Mouse (Mus musculus): Measurements from ENCODE around the gene Olfr6. TPM values are rescaled to one million over a fixed set of nuclear protein-coding genes. Genes with fewer than 3 reads are reported as not detected.
"Not testable (repeated sequence)": the region's sequence is repeated elsewhere in the genome, so short reads cannot be mapped to it uniquely, and the experiment has no call there.

Gene Olfr6
- not detected for total RNA-seq (2021)

DNA sequence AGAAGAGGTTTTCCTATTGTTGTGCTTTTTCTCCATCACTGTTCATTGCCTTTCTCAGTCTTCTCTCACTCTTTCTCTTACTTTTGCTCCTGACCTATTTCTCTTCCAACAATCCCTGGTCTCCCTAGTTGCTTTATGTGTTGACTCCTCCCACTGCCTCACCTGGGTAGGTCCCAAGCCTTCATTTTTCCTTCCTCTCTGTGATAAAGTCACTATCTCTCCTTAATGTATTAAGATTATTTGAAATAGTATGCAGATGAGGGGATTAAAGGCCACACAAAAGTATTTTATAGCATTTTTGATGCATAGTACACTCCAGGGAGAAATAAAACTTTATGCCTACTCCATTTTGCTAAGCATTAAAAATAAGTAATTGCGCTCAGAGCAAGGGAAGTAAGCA, at the start of gene Olfr6:
TSS of gene Olfr6 (minus strand) at position 101 of the 400 bp plus-strand sequence.
- intact Hi-C loops (cut with DNase I), result no loop called here
- DNase-seq (ENCODE audit: low spot score), result no peak

DNA sequence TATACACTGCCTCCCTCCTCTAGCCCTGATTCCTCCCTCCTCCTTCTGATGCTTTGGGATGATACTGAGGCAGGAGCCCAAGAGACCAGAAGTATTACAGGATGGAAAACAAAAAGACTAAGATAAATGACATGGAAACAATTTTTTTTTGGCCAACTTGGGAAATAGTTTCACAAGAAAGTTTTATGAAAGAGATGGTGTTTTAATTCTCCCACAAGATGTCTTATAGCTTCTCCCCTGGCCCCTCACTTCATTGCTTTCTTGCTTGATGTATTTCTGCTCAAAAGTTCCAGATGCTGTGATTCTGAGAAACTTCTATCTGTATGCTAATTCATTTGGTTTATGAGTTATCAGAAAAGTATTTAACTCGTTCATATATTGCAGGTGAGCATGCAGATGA, 42.2 kb upstream of the Olfr6 start, which contains the start of gene Olfr2:
TSS of gene Olfr2 (minus strand) at position 101 of the 400 bp plus-strand sequence.
- no peak for DNase-seq (ENCODE audit: low spot score)
- intact Hi-C loops (cut with DNase I), result no loop called here

DNA sequence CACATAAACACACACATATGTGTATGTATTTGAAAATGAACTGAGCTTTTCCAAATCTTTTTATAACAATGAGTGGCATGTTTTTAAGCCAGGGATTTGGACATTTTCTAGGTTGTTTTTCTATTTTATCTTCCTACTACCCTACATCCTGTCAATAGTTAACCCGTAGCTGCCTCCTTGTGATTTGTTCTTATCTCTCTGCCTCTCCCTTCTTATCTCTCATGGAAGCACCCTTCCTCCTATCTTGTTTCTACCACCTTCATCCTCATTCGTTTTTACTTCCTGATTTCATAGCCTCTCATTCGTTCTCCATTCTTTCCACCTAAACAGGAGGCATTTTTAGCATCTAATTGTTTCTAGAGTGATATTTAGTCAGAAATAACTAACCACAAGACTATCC, 40.4 kb upstream of the Olfr6 start:
- intact Hi-C loops (cut with DNase I), result no loop called here
- no peak for DNase-seq (ENCODE audit: low spot score)

DNA sequence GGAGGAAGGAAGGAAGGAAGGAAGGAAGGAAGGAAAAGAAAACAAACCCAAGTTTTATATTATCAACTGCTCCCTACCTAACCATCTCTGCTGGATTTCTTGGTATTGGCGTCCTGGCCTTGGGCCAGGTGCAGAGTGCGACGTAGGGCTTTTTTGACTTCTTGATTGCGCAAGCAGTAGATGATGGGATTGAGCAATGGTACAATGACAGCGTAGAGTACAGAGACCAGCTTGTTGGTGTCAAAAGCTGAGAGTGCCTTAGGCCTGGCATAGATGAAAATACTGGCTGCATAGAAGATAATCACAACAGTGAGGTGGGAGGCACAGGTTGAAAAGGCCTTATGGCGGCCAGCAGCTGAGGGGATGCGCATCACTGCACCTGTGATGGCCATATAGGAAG, 37.1 kb upstream of the Olfr6 start:
- no peak for DNase-seq (ENCODE audit: low spot score)
- intact Hi-C loops (cut with DNase I), result no loop called here

DNA sequence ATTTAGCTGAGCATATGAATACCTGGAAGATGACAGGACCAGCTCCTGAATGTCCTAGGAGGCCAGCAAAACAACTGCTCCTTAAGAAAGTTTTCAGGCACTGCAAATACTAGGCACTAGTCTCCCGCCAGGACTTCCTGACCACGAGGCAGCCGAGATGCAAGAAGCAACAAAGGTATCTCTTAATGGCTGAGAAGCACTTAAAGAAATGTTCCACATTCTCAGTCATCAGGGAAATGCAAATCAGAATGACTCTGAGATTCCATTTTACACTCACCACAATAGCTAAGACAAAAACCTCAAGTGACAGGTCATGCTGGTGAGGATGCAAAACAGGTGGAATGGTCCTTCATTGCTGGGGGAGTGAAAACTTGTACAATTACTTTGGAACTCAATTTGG, 21.5 kb upstream of the Olfr6 start:
- DNase-seq (ENCODE audit: low spot score), result no peak
- intact Hi-C loops (cut with DNase I), result no loop called here

DNA sequence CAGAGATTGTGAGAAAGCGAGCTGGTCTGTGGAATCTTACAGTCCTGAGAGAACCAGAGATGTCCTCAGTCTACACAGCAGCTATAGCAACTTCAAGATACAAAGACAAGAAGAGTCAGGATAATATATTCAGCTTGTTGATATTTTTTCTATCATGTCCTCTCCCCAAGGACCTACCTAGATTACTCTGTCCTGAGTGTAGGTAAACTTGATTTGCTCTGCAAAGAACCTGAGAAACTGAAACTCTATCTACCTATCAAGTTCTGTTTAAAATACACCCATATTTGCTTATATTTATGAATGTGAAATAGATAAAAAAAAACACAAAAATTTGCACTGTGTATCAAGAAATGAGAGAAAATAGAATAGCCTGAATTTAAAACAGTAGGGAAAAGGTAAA, 11.6 kb upstream of the Olfr6 start, which contains the start of gene Olfr711:
TSS of gene Olfr711 (minus strand) at position 101 of the 400 bp plus-strand sequence.
- no peak for DNase-seq (ENCODE audit: low spot score)
- intact Hi-C loops (cut with DNase I), result no loop called here

DNA sequence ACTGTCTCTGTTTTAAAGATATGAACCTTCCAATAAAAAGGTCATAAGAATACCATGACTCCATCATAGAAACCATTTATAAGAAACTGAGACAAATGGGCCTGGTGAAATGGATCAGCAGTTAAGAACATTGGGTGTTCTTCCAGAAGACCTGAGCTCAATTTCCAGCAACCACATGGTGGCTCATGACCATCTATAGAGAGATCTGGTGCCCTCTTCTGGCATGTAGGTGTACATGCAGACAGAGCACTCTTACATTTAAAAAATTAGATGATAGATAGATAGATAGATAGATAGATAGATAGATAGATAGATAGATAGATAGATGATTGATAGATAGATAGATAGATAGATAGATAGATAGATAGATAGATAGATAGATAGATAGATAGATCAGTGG, 3.8 kb upstream of the Olfr6 start:
- intact Hi-C loops (cut with DNase I), result not testable (repeated sequence)

DNA sequence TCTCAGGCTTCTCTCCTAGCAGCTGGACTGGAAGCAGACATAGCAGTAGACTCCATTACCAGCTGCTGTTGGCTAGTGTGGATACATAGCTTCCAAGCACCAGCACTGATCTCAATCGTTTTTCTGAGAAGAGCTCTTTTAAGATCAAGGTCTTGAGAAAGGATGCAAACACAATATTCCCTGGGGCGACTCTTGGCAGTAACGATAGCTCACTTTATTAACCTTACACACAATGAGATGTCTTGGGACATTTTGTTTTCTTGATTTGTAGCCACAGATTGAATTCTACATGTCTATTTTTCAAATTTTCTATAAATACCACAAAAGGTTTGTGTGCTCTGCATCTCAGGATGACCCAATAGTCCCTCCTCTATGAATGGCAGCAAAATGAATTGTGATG, 15.5 kb downstream of the Olfr6 start, which contains the start of gene Olfr710:
TSS of gene Olfr710 (minus strand) at position 101 of the 400 bp plus-strand sequence.
- intact Hi-C loops (cut with DNase I), result no loop called here
- DNase-seq (ENCODE audit: low spot score), result no peak

More for the DNA sequence above, 3.8 kb upstream of the Olfr6 start:
- not testable (repeated sequence) for DNase-seq (ENCODE audit: low spot score)

DNA sequence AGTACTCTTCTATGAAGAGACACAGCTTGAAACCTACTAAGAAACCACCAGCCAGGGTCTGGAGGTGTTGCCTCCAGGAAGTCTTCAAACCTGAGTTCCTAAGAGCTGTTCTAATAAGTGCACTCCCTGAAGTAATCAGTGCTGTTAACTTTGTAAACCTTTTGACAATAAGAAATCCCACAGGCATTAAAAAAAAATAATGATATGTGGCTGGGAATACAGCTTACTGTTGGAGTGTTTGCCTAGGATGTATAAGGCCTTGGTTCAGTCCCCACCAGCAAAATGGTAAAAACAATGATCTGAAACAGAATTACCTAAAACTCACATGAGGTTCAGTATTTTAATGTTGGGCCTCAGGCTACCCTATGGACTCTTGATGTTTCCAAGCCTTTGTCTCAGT, 31.6 kb downstream of the Olfr6 start, which contains the start of gene Olfr709-ps1:
TSS of gene Olfr709-ps1 (minus strand) at position 101 of the 400 bp plus-strand sequence.
- intact Hi-C loops (cut with DNase I), result no loop called here
- no peak for DNase-seq (ENCODE audit: low spot score)

DNA sequence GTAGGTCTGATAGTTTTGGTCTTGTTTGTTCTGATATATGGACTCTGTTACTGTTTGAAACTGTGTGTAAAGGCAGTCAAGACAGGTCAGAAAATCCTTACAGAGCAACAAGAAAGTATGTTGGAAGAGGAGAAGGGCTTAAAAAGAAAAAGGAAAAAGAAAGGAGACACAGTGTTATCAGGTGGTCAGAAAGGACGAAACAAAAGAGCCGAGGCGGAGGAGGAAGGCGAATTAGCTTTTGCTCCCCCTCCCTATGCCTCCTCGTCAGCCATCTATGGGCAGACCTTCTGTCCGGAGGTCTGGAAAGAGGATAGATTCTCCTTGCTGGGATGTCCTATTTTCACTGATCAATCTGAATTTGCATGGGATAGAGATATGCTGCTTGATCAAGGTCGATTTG, 42.8 kb downstream of the Olfr6 start:
- intact Hi-C loops (cut with DNase I); DNase-seq (ENCODE audit: low spot score): not testable (repeated sequence)

DNA sequence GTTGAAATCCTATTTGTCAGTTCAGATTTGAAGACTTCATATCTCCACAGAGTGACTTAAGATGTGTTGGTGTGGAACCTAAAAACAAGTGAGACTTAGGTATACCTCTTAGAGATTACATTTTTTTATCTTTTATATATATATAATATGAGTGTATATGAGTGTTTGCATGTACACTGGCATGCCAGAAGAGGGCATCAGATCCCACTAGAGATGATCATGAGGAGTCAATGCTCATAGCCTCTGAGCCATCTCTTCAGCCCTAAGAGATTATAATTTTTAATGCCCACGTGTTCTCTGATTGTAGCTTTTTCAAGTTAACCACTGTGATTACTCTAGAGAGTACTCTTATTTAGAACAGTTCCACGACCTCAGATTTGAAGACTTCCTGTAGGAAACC, 56.1 kb downstream of the Olfr6 start, which contains the start of gene Olfr1532-ps1:
TSS of gene Olfr1532-ps1 (plus strand) at position 326 of the 400 bp plus-strand sequence.
- intact Hi-C loops (cut with DNase I), result no loop called here
- DNase-seq (ENCODE audit: low spot score), result no peak

Other genes starting within 250 kb of the Olfr6 start
- gene Olfr695, start 247.5 kb downstream of the Olfr6 start, total RNA-seq (2021), result not detected
- gene Olfr697, start 221.5 kb downstream of the Olfr6 start, total RNA-seq (2021), result not detected
- not detected for gene Olfr698, start 208.5 kb downstream of the Olfr6 start, total RNA-seq (2021)
- gene Olfr699, start 170.7 kb downstream of the Olfr6 start, total RNA-seq (2021), result not detected
- not detected for gene Olfr700, start 155.1 kb downstream of the Olfr6 start, total RNA-seq (2021)
- gene Olfr701, start 149.8 kb downstream of the Olfr6 start, total RNA-seq (2021), result not detected
- gene Olfr702, start 130.0 kb downstream of the Olfr6 start, total RNA-seq (2021), result not detected
- gene Olfr703, start 120.6 kb downstream of the Olfr6 start, total RNA-seq (2021), result not detected
- gene Olfr704, start 100.8 kb downstream of the Olfr6 start, total RNA-seq (2021), result not detected
- gene Olfr705, start 87.0 kb downstream of the Olfr6 start, total RNA-seq (2021), result not detected
- gene Olfr706, start 75.8 kb downstream of the Olfr6 start, total RNA-seq (2021), result not detected
- gene Olfr707, start 62.7 kb downstream of the Olfr6 start, total RNA-seq (2021), result not detected
- gene Olfr1532-ps1, start 55.9 kb downstream of the Olfr6 start, total RNA-seq (2021), result not detected
- gene Olfr709-ps1, start 31.7 kb downstream of the Olfr6 start, total RNA-seq (2021), result not detected
- not detected for gene Olfr710, start 15.6 kb downstream of the Olfr6 start, total RNA-seq (2021)
- not detected for gene Olfr711, start 11.5 kb upstream of the Olfr6 start, total RNA-seq (2021)
- not detected for gene Olfr2, start 42.1 kb upstream of the Olfr6 start, total RNA-seq (2021)
- gene Olfr713, start 67.2 kb upstream of the Olfr6 start, total RNA-seq (2021), result not detected
- not detected for gene Olfr714, start 107.0 kb upstream of the Olfr6 start, total RNA-seq (2021)
- gene Olfr17, start 129.3 kb upstream of the Olfr6 start, total RNA-seq (2021), result not detected
- not detected for gene Olfr715b, start 146.4 kb upstream of the Olfr6 start, total RNA-seq (2021)
- not detected for gene Olfr715, start 167.1 kb upstream of the Olfr6 start, total RNA-seq (2021)
- gene Olfr716, start 174.4 kb upstream of the Olfr6 start, total RNA-seq (2021), result not detected
- not detected for gene Nlrp14, start 203.1 kb upstream of the Olfr6 start, total RNA-seq (2021)
- not detected for gene Rbmxl2, start 245.5 kb upstream of the Olfr6 start, total RNA-seq (2021)